Mouse (Mus musculus): Measurements from ENCODE around the gene Cnot1.

Cnot1 gene

GRCm38 (mm10) chr8:95781775-95782174, 25.5 kb downstream of the Cnot1 start:
- in situ Hi-C loops (cut with MboI; ENCODE audit: unreplicated experiment in 2 of 2): no loop called here

- in situ Hi-C loops (cut with MboI; ENCODE audit: unreplicated experiment in 2 of 2): no loop called here
Observed at GRCm38 (mm10) chr8:95781085-95781484, 26.2 kb downstream of the Cnot1 start.

GRCm38 (mm10) chr8:95764133-95764532, 43.1 kb downstream of the Cnot1 start:
- in situ Hi-C loops (cut with MboI; ENCODE audit: unreplicated experiment in 2 of 2): loop anchor here in 1 of 2 experiments (25.0 kb wide), 1 partner anchor 302 kb away; no protein-coding TSS in a partner anchor

- in situ Hi-C loops (cut with MboI; ENCODE audit: unreplicated experiment in 2 of 2): loop anchor here in 1 of 2 experiments (25.0 kb wide), 1 partner anchor 298 kb away; no protein-coding TSS in a partner anchor
Observed at GRCm38 (mm10) chr8:95760323-95760722, 46.9 kb downstream of the Cnot1 start.

GRCm38 (mm10) chr8:95751924-95752323, 55.3 kb downstream of the Cnot1 start:
- in situ Hi-C loops (cut with MboI; ENCODE audit: unreplicated experiment in 2 of 2): loop anchor here in 1 of 2 experiments (25.0 kb wide), 1 partner anchor 290 kb away; no protein-coding TSS in a partner anchor

DNA sequence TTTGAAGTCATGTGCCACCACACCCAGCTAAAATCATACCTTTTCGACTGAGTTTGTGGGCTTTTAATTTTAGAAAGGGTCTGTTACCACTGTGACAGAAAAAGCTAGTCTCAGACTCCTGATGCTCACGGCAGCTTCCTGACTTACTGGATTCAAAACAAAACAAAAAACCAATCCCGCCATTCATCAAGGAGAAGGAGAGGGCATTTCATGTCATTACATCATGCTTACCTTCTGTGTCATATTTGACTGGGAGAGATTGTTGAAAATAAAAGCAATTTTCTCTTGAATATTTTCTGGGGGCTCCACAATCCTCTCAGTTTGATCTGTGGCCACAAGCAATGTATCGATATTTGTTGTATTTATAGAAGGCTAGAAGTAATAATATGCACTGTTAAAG, 59.2 kb downstream of the Cnot1 start:
- in situ Hi-C loops (cut with MboI; ENCODE audit: unreplicated experiment in 2 of 2): loop anchor here in 1 of 2 experiments (10.0 kb wide), 1 partner anchor 293 kb away; no protein-coding TSS in a partner anchor

DNA sequence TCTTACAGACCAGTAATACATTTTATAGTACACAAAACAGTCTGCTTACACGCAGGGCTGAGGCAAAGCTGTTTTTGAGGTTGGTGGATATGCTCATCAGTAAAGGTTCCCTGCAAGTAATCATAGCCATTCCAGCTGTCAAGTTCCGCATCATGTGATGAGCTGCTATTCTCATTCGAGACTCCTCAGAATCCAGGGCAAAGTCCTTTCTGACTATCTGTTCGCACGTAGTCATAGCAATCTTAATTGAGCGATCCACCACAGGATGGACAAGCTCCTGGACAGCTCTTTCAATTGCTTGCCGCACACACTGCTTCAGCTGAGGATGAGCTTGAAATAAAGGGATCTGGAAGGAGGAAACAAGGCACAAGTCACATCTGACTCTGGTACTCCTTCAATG, 65.5 kb downstream of the Cnot1 start:
- in situ Hi-C loops (cut with MboI; ENCODE audit: unreplicated experiment in 2 of 2): loop anchor here (5.0 to 10.0 kb wide), 2 partner anchors 36 to 287 kb away; no protein-coding TSS in a partner anchor

DNA sequence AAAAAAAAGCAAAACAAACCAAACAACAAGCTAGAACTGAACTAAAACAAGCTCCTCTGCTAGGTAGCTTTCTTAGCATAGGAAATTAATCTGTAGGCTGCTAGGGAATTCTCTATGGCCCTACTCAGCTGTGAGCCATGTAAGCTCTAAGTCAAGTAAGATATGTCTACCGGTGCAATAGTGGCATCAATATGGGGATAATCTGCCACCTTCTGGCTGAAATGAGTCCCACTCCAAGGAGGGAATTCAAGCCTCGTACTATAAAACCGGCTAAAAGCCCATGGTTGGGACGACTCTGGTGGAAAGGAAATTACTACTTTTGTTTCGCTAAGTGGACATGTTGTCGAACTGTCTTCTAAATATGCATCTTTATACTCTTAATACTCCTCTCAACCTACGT, 68.7 kb downstream of the Cnot1 start:
- in situ Hi-C loops (cut with MboI; ENCODE audit: unreplicated experiment in 2 of 2): no loop called here

DNA sequence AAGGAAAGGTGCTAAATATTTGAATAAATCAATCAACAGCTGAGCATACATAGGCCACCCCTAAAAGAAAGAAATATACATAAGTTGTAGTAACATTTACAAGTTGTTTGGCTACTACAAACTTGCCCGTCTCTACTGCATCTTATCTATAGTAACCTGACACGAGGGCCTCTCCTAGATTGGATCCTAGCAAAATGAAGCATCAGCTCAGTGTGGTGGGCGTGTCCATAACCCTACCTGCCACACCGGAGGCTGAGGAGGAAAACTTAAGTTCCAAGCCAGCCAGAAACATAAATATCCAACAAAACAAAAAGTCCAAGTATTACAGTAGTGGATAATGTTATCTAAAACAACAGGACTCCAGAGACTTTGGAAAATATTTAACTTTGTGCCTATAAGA, 79.6 kb downstream of the Cnot1 start:
- in situ Hi-C loops (cut with MboI; ENCODE audit: unreplicated experiment in 2 of 2): loop anchor here in 1 of 2 experiments (10.0 kb wide), 1 partner anchor 47 kb away; no protein-coding TSS in a partner anchor

DNA sequence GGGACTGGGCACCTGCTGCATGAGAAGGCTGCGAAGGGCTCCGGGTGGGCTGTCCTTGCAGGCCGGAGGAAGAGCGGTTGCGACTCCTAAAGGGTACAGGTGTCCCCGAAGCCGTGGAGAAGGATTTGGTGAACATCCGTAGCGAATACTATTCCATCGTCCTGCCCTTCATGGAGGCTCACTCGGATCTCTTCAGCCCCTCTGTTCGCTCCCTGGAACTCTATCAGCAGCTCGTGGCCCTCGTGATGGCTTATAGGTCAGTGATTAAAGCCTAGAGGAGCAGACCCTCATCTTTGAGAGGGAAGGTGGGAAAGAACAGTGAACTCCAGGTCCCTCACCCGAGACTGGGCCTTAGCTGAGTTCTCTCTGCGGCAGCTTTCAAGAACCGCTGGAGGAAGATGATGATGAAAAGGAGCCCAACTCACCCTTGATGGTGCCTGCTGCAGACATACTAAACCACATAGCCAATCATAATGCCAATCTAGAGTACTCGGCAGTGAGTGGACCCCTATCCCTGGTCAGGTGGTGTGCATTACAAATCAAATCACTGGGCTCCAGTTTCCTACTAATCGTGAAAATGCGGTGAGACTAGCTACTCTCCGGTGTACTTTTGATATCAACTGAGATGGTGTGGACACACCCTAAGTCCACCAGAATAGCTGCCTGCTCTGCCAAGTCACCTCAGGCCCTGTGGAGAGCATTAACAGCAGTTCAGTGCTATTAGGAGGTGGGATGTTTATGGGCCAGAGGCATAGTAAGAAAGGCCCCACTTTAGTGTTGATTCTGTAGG, 90.5 kb downstream of the Cnot1 start:
- in situ Hi-C loops (cut with MboI; ENCODE audit: unreplicated experiment in 2 of 2): no loop called here

- in situ Hi-C loops (cut with MboI; ENCODE audit: unreplicated experiment in 2 of 2): no loop called here
Observed at GRCm38 (mm10) chr8:95715676-95716531, 91.4 kb downstream of the Cnot1 start, which contains the start of gene Setd6. Setd6 (plus strand) TSS chr8:95715881.

DNA sequence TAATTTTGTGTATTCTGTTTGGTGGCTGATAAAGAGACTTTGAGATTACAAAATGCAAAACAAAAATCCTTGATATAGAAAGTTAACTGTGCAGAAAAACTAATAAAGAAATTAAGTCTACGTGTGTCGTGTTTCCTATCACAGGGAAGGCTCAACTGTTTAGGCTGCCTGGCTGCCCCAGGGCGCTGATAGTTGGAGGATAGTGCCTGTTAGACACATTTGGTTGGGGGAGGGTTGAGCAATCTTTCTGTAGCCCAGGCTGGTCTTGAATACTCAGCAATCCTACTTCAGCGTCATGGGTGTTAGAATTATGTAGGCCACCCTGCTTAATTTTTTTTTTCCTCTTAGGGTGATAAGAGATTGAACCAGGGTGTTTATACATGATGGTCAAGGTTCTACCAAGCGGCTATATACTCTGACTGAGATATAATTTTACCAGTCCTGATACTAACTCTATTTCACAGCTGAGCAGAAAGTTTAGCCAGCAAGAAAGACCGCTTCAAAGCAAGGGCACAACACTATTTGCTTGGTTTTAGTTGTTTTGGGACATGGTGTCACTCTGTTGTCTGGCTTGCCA, 92.3 kb downstream of the Cnot1 start:
- in situ Hi-C loops (cut with MboI; ENCODE audit: unreplicated experiment in 2 of 2): loop anchor here in 1 of 2 experiments (5.0 kb wide), 1 partner anchor 117 kb away; no protein-coding TSS in a partner anchor

- in situ Hi-C loops (cut with MboI; ENCODE audit: unreplicated experiment in 2 of 2): loop anchor here in 1 of 2 experiments (5.0 kb wide), 1 partner anchor 118 kb away; no protein-coding TSS in a partner anchor
Observed at GRCm38 (mm10) chr8:95714367-95714766, 92.9 kb downstream of the Cnot1 start.

DNA sequence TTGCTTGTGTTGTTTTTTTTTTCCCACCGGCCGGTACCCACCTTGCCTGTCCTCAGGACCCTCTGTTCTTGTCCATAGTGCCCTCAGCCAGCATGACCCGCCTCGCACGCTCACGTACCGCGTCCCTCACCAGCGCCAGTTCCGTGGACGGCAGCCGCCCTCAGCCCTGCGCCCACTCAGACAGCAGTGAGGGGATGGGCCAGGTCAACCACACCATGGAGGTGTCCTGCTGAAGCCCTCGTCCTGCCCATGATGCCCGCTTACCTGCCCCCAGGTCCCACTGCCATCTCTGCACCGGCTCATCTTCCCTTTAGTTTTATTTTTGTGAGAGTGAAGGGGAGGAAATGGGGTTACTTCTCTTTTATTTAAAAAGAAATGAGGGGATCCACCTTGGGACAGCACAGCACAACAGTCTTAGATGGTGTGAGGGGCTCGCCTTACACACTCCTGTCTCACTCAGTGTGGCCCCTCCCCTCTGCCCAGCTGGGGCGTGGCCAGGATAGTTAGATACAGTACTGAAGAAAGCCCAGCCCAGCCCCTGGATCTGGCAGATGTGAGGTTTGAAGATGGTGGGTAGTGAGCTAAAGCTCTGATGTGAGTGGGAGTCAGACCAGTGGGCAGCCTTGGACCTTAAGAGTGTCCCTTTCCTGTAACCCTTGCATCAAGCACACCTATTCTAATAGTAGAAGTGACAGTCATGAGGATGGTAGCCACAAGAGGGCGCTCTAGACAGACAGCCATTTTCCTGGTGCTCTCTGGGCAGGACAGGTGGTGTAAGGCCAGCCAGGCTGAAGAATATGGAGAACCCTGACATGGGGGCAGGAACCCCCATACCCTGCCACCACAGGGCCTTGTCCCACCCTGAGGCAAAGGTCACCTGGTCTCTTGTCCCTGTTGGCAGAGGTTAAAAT, 93.9 kb downstream of the Cnot1 start:
- in situ Hi-C loops (cut with MboI; ENCODE audit: unreplicated experiment in 2 of 2): loop anchor here in 1 of 2 experiments (5.0 kb wide), 1 partner anchor 119 kb away; no protein-coding TSS in a partner anchor

DNA sequence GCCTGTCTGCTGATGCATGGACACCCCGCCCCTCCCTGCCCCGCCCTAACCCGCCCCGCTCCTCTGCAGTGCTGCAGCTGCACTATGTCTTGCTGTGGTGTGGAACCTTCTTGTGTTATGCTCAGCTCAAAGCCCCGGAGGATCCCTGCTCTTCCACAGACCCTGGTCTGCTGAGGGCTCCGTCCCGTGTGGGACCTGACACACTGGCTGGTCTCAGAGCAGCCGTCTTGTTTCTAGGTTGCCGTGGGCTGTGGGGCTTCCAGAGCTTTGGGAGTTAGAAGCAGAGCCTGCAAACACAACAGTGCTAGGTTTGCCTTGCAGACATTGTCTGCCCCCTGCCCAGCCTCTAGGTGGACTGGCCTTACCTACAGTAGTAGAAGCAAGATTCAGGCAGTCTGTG, 94.9 kb downstream of the Cnot1 start:
- in situ Hi-C loops (cut with MboI; ENCODE audit: unreplicated experiment in 2 of 2): loop anchor here in 1 of 2 experiments (5.0 kb wide), 1 partner anchor 120 kb away; no protein-coding TSS in a partner anchor

DNA sequence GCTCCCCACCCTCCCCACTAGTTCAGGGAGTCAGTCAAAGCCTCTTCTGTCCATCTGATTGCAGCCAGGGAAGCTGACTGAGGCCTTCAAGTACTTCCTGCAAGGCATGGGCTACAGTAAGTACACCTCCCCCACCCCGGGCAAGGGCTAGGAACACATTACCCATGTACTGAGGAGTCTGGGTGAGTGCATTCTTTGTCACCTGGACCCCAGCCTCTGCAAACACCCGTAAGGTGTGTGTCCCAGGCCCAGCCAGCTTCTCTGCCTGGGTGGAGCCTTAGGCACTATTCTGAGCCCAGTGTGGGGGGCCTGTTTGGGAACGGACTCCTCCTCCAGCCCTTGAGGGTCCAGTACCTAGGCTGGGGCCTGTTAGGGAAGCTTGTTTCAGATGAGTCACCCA, 96.2 kb downstream of the Cnot1 start:
- in situ Hi-C loops (cut with MboI; ENCODE audit: unreplicated experiment in 2 of 2): loop anchor here in 1 of 2 experiments (5.0 kb wide), 1 partner anchor 121 kb away; no protein-coding TSS in a partner anchor

GRCm38 (mm10) chr8:95709579-95709978, 97.7 kb downstream of the Cnot1 start:
- in situ Hi-C loops (cut with MboI; ENCODE audit: unreplicated experiment in 2 of 2): loop anchor here (5.0 to 10.0 kb wide), 3 partner anchors 123 to 208 kb away; no protein-coding TSS in a partner anchor

DNA sequence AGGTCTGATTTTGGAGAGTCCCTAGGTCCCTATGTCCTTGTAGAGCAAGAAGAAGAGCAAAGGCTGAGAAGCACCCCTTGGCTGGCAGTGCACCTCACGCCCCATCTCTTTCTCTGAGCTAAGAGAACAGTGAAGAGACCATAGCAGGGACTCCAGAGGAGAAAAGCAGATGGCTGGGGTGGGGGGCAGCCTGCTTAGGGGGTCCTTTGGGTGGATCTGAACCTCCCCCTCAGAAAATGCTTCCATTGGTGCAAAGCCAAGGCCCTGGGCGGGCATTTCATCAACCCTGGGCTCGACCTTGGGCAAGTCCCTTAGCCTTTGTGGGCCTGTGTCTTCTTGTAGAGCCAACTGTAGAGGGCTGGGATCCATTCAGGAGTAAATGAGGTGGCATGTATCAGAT, 102.7 kb downstream of the Cnot1 start:
- in situ Hi-C loops (cut with MboI; ENCODE audit: unreplicated experiment in 2 of 2): loop anchor here in 1 of 2 experiments (10.0 kb wide), 1 partner anchor 210 kb away; no protein-coding TSS in a partner anchor

Data from v-Abl transformed pro-B cells (cell line).